Mouse (Mus musculus) thymus, postnatal 10 days (tissue): ENCODE results near the gene Ccdc187.
A peak's percentile ranks its signal among the peaks of the same experiment; 100 is the strongest.

Experiments used
- DNase-seq, 2 experiments: peaks; one replicate each; pipeline ENCODE4 v3.0.0; 2021; ENCODE audit warnings: low spot score in 2 of 2

Gene Ccdc187

GRCm38 (mm10) chr2:26214526-26214925, 79.8 kb downstream of the Ccdc187 start:
- DNase-seq = no peak

DNA sequence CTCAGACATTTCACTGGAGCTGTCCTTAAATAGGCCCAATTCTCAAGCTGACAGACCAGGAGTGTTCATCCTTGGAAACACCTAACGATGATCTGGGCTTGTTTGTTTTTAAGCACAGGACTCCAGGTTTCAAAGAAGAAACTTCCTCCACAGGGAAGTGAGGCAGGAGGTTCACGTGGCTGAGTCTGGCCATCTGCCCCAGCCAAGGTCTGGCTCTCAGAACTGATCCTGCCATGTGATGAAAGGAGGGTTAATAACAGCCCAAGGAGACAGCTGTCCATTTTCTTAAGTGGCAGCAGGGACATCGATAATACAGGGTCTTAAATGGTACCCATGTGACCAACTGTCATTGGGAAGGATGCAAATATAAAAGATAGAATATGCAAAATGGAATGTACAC, 84.8 kb downstream of the Ccdc187 start:
- no peak for DNase-seq

- peak; percentile 33 to 76 for DNase-seq
Observed at GRCm38 (mm10) chr2:26208126-26208789, 86.1 kb downstream of the Ccdc187 start, which contains the start of gene Lhx3. TSS of gene Lhx3 (minus strand) at chr2:26208289.

DNA sequence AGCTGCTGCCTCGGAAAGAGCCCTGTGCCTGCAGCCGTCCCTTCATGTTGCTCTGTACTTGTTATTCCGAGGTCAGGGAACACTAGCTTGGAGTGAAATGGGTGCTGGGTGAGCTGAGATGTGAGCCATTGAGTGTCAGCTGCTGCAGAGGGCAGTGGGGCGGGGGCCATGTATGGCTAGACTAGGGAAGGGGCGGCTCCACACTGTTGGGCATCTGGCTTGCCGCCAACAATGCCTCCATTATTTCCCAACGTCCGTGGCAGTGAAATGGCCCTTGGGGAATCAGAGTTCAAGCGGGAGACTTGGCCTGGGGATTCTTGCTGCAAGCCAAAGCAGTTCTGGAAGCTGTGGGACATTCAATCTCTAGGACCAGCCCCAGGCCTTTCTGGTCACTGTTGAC, 86.8 kb downstream of the Ccdc187 start:
- no peak for DNase-seq

DNA sequence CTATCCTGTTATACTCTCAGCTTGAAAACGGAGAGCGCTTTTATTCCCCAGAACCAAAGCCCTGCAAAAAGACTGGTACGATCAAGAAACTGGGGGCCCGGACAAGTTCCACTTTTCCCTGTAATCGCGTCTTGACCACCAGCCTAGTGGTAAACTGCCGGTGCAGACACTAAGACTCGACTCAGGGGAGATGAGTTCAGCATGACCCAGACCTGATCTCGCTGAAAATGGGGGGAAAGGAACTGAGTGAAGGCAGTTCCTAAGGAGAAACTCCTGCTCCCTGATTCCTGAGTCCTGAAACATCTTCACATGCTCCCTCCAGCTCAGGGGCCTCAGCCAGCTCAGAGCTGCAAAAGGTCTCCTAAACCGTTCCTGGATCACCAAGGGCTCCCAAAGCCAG, 88.6 kb downstream of the Ccdc187 start:
- no peak for DNase-seq

DNA sequence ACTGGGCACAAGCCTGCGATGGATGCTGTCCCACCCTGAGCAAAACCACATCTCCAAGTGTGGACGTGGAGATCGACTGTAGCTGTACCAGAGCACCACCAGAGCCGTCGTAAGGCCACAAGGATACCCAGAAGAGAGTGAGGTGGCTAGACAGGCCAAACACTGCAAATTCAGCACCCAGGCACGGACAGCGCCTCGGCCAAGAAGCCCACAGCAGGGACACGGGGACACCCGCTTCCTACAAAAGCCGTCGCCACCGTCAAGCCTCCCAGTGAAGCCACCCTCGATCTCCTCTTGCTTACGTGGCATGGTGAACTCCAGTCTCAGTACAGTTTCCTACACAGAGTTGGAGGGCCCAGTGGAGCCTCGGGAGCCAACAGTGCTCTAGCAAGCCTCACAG, 89.2 kb downstream of the Ccdc187 start:
- DNase-seq = peak in 1 of 2 experiments; percentile 18

DNA sequence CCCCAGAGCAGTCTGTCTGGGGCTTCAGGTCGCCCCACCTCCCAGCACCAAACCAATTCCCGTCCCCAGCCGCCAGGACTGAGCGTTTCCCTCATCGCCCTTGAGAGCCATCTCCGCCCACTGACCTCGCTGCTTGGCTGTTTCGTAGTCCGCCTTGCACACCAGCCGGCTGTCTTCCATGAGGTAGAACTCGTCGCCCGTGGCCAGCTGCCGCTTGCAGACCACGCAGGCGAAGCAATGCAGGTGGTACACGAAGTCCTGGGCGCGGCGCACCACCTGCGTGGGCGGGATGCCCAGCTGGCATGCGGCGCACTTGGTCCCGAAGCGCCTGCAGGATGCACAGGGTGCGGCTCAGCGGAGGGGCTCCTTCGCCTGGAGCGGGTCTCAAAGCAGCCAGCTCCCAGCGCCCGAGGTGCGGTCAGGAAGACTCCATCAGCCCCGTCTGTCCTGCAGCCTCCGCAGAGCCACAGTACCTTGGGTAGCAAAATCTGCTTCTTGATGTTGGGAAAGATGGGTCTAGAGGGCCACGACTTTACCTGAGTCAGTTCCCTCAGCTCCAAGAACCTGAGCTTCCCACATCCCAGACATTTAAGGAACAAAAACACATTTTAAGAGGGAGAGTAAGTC, 91.4 kb downstream of the Ccdc187 start:
- no peak for DNase-seq

DNA sequence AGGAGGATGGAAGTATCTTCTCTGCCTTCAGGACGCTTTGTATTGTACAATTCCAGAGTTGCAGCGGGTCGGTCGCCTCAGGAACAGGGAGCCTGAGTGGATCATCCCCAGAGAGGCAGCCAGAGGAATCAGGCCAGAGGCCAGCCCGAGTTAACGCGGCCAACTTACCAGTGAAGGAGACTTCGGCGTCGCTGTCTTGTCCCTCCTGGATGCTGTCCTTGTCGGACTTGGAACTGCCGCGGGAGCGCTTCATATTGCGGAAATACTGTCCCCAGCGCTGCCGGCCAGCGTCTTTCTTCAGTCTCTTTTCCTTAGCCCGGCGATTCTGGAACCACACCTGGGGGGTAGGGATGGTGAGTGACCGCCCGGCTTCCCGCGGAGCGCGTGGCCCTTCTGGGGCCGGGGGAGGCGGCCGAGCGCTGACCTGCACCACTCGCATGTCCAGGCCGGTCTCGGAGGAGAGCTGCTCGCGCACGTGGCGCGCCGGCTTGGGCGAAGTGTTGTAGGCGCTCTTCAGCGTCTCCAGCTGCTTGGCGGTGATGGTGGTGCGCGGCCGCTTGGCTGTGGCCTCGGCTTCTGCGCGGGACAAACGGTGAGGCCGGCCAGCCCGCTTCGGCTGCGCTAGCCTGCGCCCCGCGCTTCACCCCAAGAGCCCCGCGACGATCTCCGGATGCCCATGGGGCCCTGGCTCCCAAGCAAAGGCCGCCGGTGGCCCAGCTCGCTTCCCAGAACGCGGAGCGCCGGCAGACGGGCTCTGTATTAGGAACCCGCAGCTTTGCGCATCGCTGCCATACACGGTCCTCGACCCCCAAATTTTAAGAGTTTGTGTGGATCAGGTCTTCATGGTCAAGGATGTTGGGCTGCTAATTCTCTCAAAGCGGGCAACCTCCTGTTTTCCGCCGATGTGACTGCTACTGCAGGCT, 92.2 kb downstream of the Ccdc187 start:
- DNase-seq = no peak

- DNase-seq = no peak
Observed at GRCm38 (mm10) chr2:26198488-26198887, 95.9 kb downstream of the Ccdc187 start.

DNA sequence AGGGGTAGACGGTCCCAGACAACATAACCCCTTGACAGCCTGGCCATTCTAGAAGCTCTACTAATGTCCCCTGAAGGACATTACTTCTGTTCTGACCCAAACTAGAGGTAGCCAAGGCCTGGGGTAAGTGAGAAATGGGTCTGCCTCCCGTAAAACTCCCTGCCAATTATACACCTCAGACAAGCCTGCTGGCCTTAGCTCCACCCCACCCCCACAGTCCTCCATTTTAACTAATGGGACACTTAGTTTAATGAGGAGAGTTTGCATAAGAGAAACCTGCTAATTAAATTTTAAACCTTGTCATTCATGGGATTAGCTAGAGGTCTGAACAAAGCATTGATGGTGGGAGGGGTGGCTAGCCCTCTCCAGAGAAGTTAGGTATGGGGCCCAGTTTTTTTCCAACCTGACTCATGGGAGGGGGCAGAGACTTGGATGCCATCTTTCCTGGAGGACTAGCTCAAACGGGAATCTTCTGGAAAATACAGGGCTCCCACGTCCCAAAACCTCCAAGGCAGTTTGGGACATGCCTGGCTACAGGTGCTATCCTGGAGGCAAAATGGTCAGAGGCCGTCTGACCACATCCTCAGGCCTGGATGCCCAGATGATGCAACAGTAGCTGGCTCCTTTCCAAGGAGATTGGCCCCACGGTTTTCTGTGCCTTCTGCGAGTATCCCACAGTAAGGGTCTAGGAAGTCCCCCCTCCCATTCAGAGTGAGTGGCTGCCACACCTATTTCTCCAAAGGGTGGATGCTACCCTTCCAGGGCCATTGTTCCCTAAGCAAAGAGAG, 99.6 kb downstream of the Ccdc187 start:
- no peak for DNase-seq
